Mouse (Mus musculus): ENCODE results near the gene Cog6. TPM values are rescaled to one million over a fixed set of nuclear protein-coding genes. Genes with fewer than 3 reads are reported as not detected.
"Not testable (repeated sequence)": the region's sequence is repeated elsewhere in the genome, so short reads cannot be mapped to it uniquely, and the experiment has no call there.

Gene Cog6
- polyA plus RNA-seq, 1 experiment from 2014 or later = 23.6 TPM

DNA sequence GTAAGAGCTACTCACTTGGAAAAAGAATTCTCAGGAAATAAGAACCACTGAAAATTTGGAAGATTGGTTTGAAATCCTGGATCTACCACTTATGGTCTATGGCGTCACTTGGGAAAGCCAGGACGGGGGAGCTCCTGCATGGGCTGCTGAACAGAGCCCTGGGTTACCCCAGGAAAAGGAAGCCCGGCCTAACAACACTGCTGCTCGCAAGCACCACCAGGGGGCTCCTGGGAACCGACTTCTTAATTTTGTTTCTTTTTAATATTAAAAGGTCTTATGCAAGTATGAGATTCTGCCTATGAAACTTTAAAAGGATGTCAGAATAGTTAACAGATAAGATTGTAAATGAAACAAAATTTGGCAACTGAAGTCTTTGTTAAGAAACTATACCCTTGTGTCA, 22.4 kb downstream of the Cog6 start:
- H3K9me3 ChIP-seq (ENCODE audit: control insufficient read depth) = no peaks in the 10 kb centered on the region
- peak; percentile 41 for TF ChIP-seq CTCF (IDR thresholded peaks at IDR 0.05; ENCODE audit: low read depth)
- H3K9ac ChIP-seq (ENCODE audit: low read depth, low read length) = no peak overlapping the region
- no peak for ATAC-seq
- no peak overlapping the region for H3K27ac ChIP-seq (ENCODE audit: low read depth, low read length)
- WGBS = 75% methylated on average over 5 of the region's 5 CpGs
- peaks cover 69% of the 10 kb centered on the region for H3K36me3 ChIP-seq (ENCODE audit: control insufficient read depth, insufficient read depth)
- H3K4me1 ChIP-seq (replicated peaks; ENCODE audit: control insufficient read depth, insufficient read depth, low read length) = no peaks in the 10 kb centered on the region
- no peaks in the 10 kb centered on the region for H3K27me3 ChIP-seq (replicated peaks; ENCODE audit: control insufficient read depth, insufficient read depth, low read length)
- H3K4me2 ChIP-seq (replicated peaks; ENCODE audit: low read depth) = no peak overlapping the region
- H3K4me3 ChIP-seq (ENCODE audit: low read depth, low read length) = no peak overlapping the region

DNA sequence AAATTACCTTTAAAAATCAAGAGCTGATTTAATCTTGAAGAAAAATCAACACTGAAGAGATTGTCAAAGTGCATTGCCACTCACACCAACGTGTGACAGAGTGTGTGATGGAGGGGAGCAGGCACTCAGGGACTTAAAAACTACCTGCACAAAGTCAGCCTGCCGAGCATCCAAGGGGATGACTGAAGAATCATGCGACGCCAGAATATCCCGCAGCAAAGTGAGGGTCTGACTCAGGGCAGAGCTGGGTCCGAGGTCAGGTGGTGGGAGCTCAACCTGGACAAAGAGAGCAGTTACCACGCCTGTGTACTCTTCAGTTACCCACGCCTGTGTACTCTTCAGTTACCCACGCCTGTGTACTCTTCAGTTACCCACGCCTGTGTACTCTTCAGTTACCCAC, 23.7 kb downstream of the Cog6 start:
- no peak for TF ChIP-seq CTCF (IDR thresholded peaks at IDR 0.05; ENCODE audit: low read depth)
- Histone ChIP-seq H3K9ac (ENCODE audit: low read depth, low read length) (no peak overlapping the region), H3K36me3 (ENCODE audit: control insufficient read depth, insufficient read depth) (peaks cover 70% of the 10 kb centered on the region), H3K4me2 (replicated peaks; ENCODE audit: low read depth) (no peak overlapping the region), H3K9me3 (ENCODE audit: control insufficient read depth) (no peaks in the 10 kb centered on the region), H3K27me3 (replicated peaks; ENCODE audit: control insufficient read depth, insufficient read depth, low read length) (no peaks in the 10 kb centered on the region), H3K4me3 (ENCODE audit: low read depth, low read length) (no peak overlapping the region), H3K27ac (ENCODE audit: low read depth, low read length) (no peak overlapping the region), H3K4me1 (replicated peaks; ENCODE audit: control insufficient read depth, insufficient read depth, low read length) (no peaks in the 10 kb centered on the region)
- ATAC-seq = no peak
- 92% methylated on average over 9 of the region's 10 CpGs for WGBS

DNA sequence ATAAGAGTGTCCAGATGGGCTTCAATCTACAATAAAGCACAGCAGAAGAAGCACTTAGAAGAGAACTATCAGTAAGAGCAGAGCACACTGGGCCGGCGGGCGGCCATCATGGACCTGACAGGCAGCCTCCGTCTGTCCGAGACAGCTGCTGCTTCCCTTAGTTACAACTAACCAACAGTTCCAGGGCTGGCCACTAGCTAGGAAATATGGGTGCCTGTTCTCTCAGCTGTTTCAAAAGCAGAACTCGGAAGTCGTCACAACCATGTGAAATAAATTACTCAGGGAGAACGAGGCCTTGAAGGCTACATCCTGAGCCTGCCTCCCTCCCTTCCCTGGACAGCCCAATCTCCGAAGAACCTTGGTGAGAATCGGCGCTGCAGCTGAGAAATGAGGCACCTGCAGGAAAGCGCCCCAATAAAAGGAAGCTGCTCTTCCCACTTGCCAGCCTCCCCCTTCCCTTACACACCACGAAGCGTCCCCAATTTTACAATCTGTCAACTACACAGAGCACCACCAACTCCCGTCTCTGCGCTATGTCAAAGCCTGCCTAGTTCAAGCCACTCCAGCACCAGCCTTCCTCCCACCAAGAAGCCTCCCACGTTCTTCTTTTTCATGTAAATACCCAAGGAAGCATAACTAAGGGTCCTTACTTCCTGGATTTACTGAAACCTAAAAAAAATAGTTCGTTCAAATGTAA, 26.8 kb downstream of the Cog6 start:
- 70% methylated on average over 18 of the region's 18 CpGs for WGBS
- Histone ChIP-seq H3K4me3 (ENCODE audit: low read depth, low read length) (no peak overlapping the region), H3K4me2 (replicated peaks; ENCODE audit: low read depth) (no peak overlapping the region), H3K36me3 (ENCODE audit: control insufficient read depth, insufficient read depth) (peaks cover 64% of the 10 kb centered on the region), H3K4me1 (replicated peaks; ENCODE audit: control insufficient read depth, insufficient read depth, low read length) (no peaks in the 10 kb centered on the region), H3K9me3 (ENCODE audit: control insufficient read depth) (no peaks in the 10 kb centered on the region), H3K27me3 (replicated peaks; ENCODE audit: control insufficient read depth, insufficient read depth, low read length) (no peaks in the 10 kb centered on the region), H3K9ac (ENCODE audit: low read depth, low read length) (no peak overlapping the region), H3K27ac (ENCODE audit: low read depth, low read length) (no peak overlapping the region)
- no peak for ATAC-seq
- TF ChIP-seq CTCF (IDR thresholded peaks at IDR 0.05; ENCODE audit: low read depth) = no peak

DNA sequence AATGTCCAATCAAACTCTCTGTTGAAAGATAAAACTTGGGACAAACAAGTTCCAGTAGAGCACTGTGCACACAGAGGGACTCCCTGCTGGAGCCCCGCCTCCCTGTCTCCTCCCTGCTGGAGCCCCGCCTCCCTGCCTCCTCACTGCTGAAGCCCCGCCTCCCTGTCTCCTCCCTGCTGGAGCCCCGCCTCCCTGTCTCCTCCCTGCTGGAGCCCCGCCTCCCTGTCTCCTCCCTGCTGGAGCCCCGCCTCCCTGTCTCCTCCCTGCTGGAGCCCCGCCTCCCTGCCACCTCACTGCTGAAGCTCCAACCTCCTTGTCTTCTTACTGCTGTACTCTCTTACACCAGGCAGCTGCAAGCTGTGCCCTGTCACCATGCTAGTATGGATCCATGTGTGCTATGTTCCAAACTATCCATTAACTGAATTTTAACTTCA, 31.5 kb downstream of the Cog6 start:
- not testable (repeated sequence) for H3K9ac ChIP-seq (ENCODE audit: low read depth, low read length); H3K9me3 ChIP-seq (ENCODE audit: control insufficient read depth); H3K4me1 ChIP-seq (replicated peaks; ENCODE audit: control insufficient read depth, insufficient read depth, low read length); H3K4me2 ChIP-seq (replicated peaks; ENCODE audit: low read depth); H3K27ac ChIP-seq (ENCODE audit: low read depth, low read length); H3K4me3 ChIP-seq (ENCODE audit: low read depth, low read length); H3K27me3 ChIP-seq (replicated peaks; ENCODE audit: control insufficient read depth, insufficient read depth, low read length)
- H3K36me3 ChIP-seq (ENCODE audit: control insufficient read depth, insufficient read depth) = peaks cover 61% of the 10 kb centered on the region
- WGBS = 65% methylated on average over 7 of the region's 7 CpGs
- ATAC-seq = peak; percentile 73; the same call in 1 of the 2 replicates

DNA sequence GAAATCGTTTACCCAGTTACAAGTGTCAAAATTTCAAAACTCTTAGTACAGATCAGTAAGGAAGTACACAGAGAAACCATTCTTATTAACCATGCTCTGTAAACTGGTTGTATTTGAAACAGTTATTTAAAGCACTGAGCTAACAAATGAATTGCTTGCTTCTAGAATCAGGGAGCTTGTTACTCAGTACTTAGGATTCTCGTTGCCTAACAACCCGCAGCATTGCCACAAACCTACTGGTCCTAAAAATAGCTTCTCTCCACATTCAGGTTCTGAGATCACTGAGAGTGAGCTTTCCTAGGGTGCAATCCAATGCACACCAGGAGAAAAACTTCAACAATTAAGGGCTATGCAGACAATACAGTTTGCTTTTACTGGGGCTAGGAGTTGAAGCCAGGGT, 33.3 kb downstream of the Cog6 start:
- no peaks in the 10 kb centered on the region for H3K27me3 ChIP-seq (replicated peaks; ENCODE audit: control insufficient read depth, insufficient read depth, low read length)
- no peak overlapping the region for H3K4me3 ChIP-seq (ENCODE audit: low read depth, low read length)
- no peak overlapping the region for H3K27ac ChIP-seq (ENCODE audit: low read depth, low read length)
- H3K4me2 ChIP-seq (replicated peaks; ENCODE audit: low read depth) = no peak overlapping the region
- 85% methylated on average over 3 of the region's 3 CpGs for WGBS
- H3K4me1 ChIP-seq (replicated peaks; ENCODE audit: control insufficient read depth, insufficient read depth, low read length) = no peaks in the 10 kb centered on the region
- ATAC-seq = no peak
- TF ChIP-seq CTCF (IDR thresholded peaks at IDR 0.05; ENCODE audit: low read depth) = no peak
- peaks cover 45% of the 10 kb centered on the region for H3K36me3 ChIP-seq (ENCODE audit: control insufficient read depth, insufficient read depth)
- no peaks in the 10 kb centered on the region for H3K9me3 ChIP-seq (ENCODE audit: control insufficient read depth)
- no peak overlapping the region for H3K9ac ChIP-seq (ENCODE audit: low read depth, low read length)

DNA sequence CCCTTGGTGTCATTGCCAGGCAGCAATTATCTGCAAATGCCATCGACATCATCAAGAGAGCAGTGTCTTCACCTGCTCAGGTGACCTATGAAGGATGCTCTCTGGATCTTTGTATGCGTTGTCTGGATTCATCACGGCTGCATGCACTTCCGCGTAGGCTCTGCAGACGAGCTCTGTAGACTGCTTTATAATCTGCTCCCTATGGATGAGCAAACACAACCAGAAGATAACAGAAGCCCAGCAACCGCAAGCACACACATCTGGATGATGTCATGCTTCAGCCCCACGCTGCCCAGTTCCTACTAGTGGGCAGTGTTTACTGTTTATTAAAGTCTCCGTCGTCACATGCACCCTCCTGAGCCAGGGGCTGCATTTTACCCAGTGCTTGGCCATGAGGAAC, 34.0 kb downstream of the Cog6 start:
- no peak overlapping the region for H3K27ac ChIP-seq (ENCODE audit: low read depth, low read length)
- no peak for TF ChIP-seq CTCF (IDR thresholded peaks at IDR 0.05; ENCODE audit: low read depth)
- no peak for ATAC-seq
- H3K4me3 ChIP-seq (ENCODE audit: low read depth, low read length) = no peak overlapping the region
- peaks cover 37% of the 10 kb centered on the region for H3K36me3 ChIP-seq (ENCODE audit: control insufficient read depth, insufficient read depth)
- 56% methylated on average over 10 of the region's 10 CpGs for WGBS
- H3K4me1 ChIP-seq (replicated peaks; ENCODE audit: control insufficient read depth, insufficient read depth, low read length) = no peaks in the 10 kb centered on the region
- no peaks in the 10 kb centered on the region for H3K27me3 ChIP-seq (replicated peaks; ENCODE audit: control insufficient read depth, insufficient read depth, low read length)
- H3K9ac ChIP-seq (ENCODE audit: low read depth, low read length) = no peak overlapping the region
- H3K9me3 ChIP-seq (ENCODE audit: control insufficient read depth) = no peaks in the 10 kb centered on the region
- H3K4me2 ChIP-seq (replicated peaks; ENCODE audit: low read depth) = no peak overlapping the region

Measured in intestine, postnatal 0 days (tissue).